Mouse (Mus musculus) olfactory bulb, adult 2 months (tissue): ENCODE results near the gene Eef1b2. TPM values are rescaled to one million over a fixed set of nuclear protein-coding genes. Genes with fewer than 3 reads are reported as not detected.
A peak's percentile ranks its signal among the peaks of the same experiment; 100 is the strongest.
"Not testable (repeated sequence)": the region's sequence is repeated elsewhere in the genome, so short reads cannot be mapped to it uniquely, and the experiment has no call there.

Experiments used
- H3K27ac ChIP-seq: fragments of 200-500 bp; 2 replicates; pipeline ENCODE4 v1.5.1; 2012; ENCODE audit warnings: low read depth, low read length; ENCODE audit not compliant: insufficient read depth
- H3K4me1 ChIP-seq: fragments of 200-500 bp; 2 replicates; pipeline ENCODE4 v1.6.1; 2012; ENCODE audit warnings: low read length; ENCODE audit not compliant: control insufficient read depth, insufficient read depth
- H3K4me3 ChIP-seq: fragments of 200-500 bp; 2 replicates; pipeline ENCODE4 v1.5.1; 2012; ENCODE audit warnings: mild to moderate bottlenecking, low read depth, low read length, moderate library complexity; ENCODE audit not compliant: insufficient read depth
- CTCF ChIP-seq: fragments of 200-500 bp; IDR thresholded peaks from 2 replicates; pipeline ENCODE4 v1.5.1; 2012; ENCODE audit warnings: low read depth, mild to moderate bottlenecking, low read length, moderate library complexity; ENCODE audit not compliant: insufficient read depth
- POLR2A ChIP-seq: fragments of 200-500 bp; IDR thresholded peaks from 2 replicates; pipeline ENCODE4 v1.6.1; 2012; ENCODE audit warnings: mild to moderate bottlenecking, low read depth, low read length, moderate library complexity; ENCODE audit not compliant: insufficient read depth
- WGBS: fragments of 180-500 bp; shearing (Covaris S2); methylation state at CpG from one replicate; pipeline ENCODE4 v1.1.7; 2018; 5-methylcytosine and 5-hydroxymethylcytosine counted together
- polyA plus RNA-seq: library from polyadenylated mRNA; stranded (reverse); fragments of >200 nt; gene quantifications from 2 replicates; pipeline ENCODE4 v1.2.4, GENCODE M21; 2012; ENCODE audit warnings: low replicate concordance; ENCODE audit not compliant: missing spikeins, insufficient read depth, insufficient read length

The Eef1b2 gene
- not detected in 2 replicates for polyA plus RNA-seq

GRCm38 (mm10) chr1:63176604-63177421 lies at the start of gene Eef1b2, which contains the start of gene Ndufs1:
Eef1b2 (plus strand) TSS chr1:63176825.
Ndufs1 (minus strand) TSS chr1:63176833.
- under 1% methylated on average over 72 of the region's 72 CpGs for WGBS
- peak within 1 kb of the TSS; percentile 77 for H3K4me3 ChIP-seq
- H3K4me1 ChIP-seq = peaks cover 3% of the 10 kb centered on the region
- TF ChIP-seq POLR2A = peak; percentile 50
- no peak for TF ChIP-seq CTCF
- peak within 1 kb of the TSS; percentile 91 for H3K27ac ChIP-seq

- Histone ChIP-seq H3K4me1 (no peaks in the 10 kb centered on the region; the same call in 1 of the 2 replicates), H3K27ac (no peak overlapping the region), H3K4me3 (no peak overlapping the region)
- TF ChIP-seq POLR2A (no peak), CTCF (no peak)
- WGBS = 30% methylated on average over 3 of the region's 3 CpGs
Measured at GRCm38 (mm10) chr1:63129273-63129672, 47.4 kb upstream of the Eef1b2 start.

- Histone ChIP-seq H3K27ac (no peak overlapping the region), H3K4me3 (no peak overlapping the region), H3K4me1 (no peaks in the 10 kb centered on the region; the same call in 1 of the 2 replicates)
- 23% methylated on average over 18 of the region's 18 CpGs for WGBS
- TF ChIP-seq POLR2A = no peak
- no peak for TF ChIP-seq CTCF
Measured at GRCm38 (mm10) chr1:63129857-63130690, 46.6 kb upstream of the Eef1b2 start.

- no peaks in the 10 kb centered on the region; the same call in 1 of the 2 replicates for H3K4me1 ChIP-seq
- TF ChIP-seq CTCF (no peak), POLR2A (no peak)
- H3K4me3 ChIP-seq = no peak overlapping the region
- no peak overlapping the region for H3K27ac ChIP-seq
- WGBS = 92% methylated on average over 2 of the region's 2 CpGs
Measured at GRCm38 (mm10) chr1:63130883-63131282, 45.7 kb upstream of the Eef1b2 start.

- WGBS = 92% methylated on average over 11 of the region's 11 CpGs
- H3K4me1 ChIP-seq = no peaks in the 10 kb centered on the region; the same call in 1 of the 2 replicates
- TF ChIP-seq CTCF = no peak
- TF ChIP-seq POLR2A = no peak
Measured at GRCm38 (mm10) chr1:63131766-63132165, 44.9 kb upstream of the Eef1b2 start.

GRCm38 (mm10) chr1:63134530-63134929 lies 42.1 kb upstream of the Eef1b2 start:
- 86% methylated on average over 3 of the region's 3 CpGs for WGBS
- no peak overlapping the region for H3K27ac ChIP-seq
- no peak for TF ChIP-seq CTCF
- no peak for TF ChIP-seq POLR2A
- H3K4me3 ChIP-seq = no peak overlapping the region
- H3K4me1 ChIP-seq = no peaks in the 10 kb centered on the region; the same call in 1 of the 2 replicates

More at GRCm38 (mm10) chr1:63131766-63132165, 44.9 kb upstream of the Eef1b2 start:
- Histone ChIP-seq H3K4me3 (no peak overlapping the region), H3K27ac (no peak overlapping the region)

- Histone ChIP-seq H3K4me3 (no peak overlapping the region), H3K4me1 (no peaks in the 10 kb centered on the region), H3K27ac (no peak overlapping the region)
- WGBS = 71% methylated on average over 2 of the region's 2 CpGs
- TF ChIP-seq POLR2A (no peak), CTCF (no peak)
Measured at GRCm38 (mm10) chr1:63137971-63138370, 38.7 kb upstream of the Eef1b2 start.

GRCm38 (mm10) chr1:63138586-63138985 lies 38.0 kb upstream of the Eef1b2 start:
- not testable (repeated sequence) for H3K27ac ChIP-seq, H3K4me1 ChIP-seq, H3K4me3 ChIP-seq
- WGBS = 97% methylated on average over 1 of the region's 1 CpGs

GRCm38 (mm10) chr1:63140231-63140630 lies 36.4 kb upstream of the Eef1b2 start:
- Histone ChIP-seq H3K4me1 (no peaks in the 10 kb centered on the region), H3K27ac (no peak overlapping the region), H3K4me3 (no peak overlapping the region)
- WGBS = 96% methylated on average over 13 of the region's 13 CpGs
- no peak for TF ChIP-seq POLR2A
- no peak for TF ChIP-seq CTCF
